Mouse (Mus musculus) heart, embryonic 10.5 days (tissue): Measurements from ENCODE around the gene Cda. TPM values are rescaled to one million over a fixed set of nuclear protein-coding genes. Genes with fewer than 3 reads are reported as not detected.

Experiments used
- microRNA-seq: library from miRNA; unstranded; fragments of <30 nt; microRNA quantifications from one replicate; pipeline ENCODE4, GENCODE M21; 2017
- polyA plus RNA-seq: library from polyadenylated mRNA; unstranded; fragments of >200 nt; fragmentation: Nextera tagmentation; extraction: Ambion mirVana; gene quantifications from 2 replicates; pipeline ENCODE4 v1.2.1, GENCODE M21; 2016

Gene Cda
- polyA plus RNA-seq, 1 experiment from 2014 or later: 5.2 TPM

Small RNA genes lying within 50 kb of the gene (microRNA-seq; reads per million reads assigned to microRNA genes)
- gene Gm27646: not detected
- 1.3 reads per million for gene Mir7019

Other genes with a start within 250 kb of the Cda start
- 90.6 and 104 TPM in 2 replicates for gene Hp1bp3, start 151.7 kb downstream of the Cda start, polyA plus RNA-seq
- gene Sh2d5, start 117.6 kb downstream of the Cda start, polyA plus RNA-seq: 0.65 and 0.89 TPM in 2 replicates
- 0.60 and 0.64 TPM in 2 replicates for gene Kif17, start 117.6 kb downstream of the Cda start, polyA plus RNA-seq
- 340 and 349 TPM in 2 replicates for gene Ddost, start 63.3 kb downstream of the Cda start, polyA plus RNA-seq
- 27.8 and 42.2 TPM in 2 replicates for gene Pink1, start 41.7 kb downstream of the Cda start, polyA plus RNA-seq
- 0.16 TPM in 1 of 2 replicates, not detected in the other for gene Fam43b, start 28.5 kb upstream of the Cda start, polyA plus RNA-seq
- 22.2 and 24.9 TPM in 2 replicates for gene Mul1, start 66.7 kb upstream of the Cda start, polyA plus RNA-seq
- gene Camk2n1, start 86.3 kb upstream of the Cda start, polyA plus RNA-seq: 0.38 and 0.70 TPM in 2 replicates